In genomic region chr12:116488836-116489235, GRCm38 (mm10) we compare ENCODE assay signal across 19 mouse cellular contexts. TPM values are rescaled to one million over a fixed set of nuclear protein-coding genes. Genes with fewer than 3 reads are reported as not detected.
A peak's percentile ranks its signal among the peaks of the same experiment; 100 is the strongest.
DNase-seq lines count a peak whose midpoint lies in the region; ATAC-seq and TF ChIP-seq lines count a peak whose summit lies in the region.
"Had no signal": no experiment of that assay in that cellular context is flagged by ENCODE, and none has a peak within 500 bp of the region (broad histone marks: within the 10 kb centered on the region; RNA-seq: fewer than 3 reads in every experiment).

No protein-coding gene starts in this region.

- no peak overlapping the region for H3K4me2 ChIP-seq in intestine, embryonic 15.5 days (replicated peaks)
- H3K4me2 ChIP-seq: embryonic facial prominence, embryonic 15.5 days; heart, embryonic 13.5 days; liver, embryonic 15.5 days; midbrain, embryonic 15.5 days had no signal

- no peak for TF ChIP-seq CTCF in layer of hippocampus, adult 2 months (conservative IDR thresholded peaks at IDR 0.05)

- H3K9ac ChIP-seq in intestine, embryonic 15.5 days, result no peak overlapping the region
- H3K9ac ChIP-seq: embryonic facial prominence, embryonic 15.5 days; heart, embryonic 13.5 days; liver, embryonic 15.5 days; midbrain, embryonic 15.5 days had no signal

- H3K36me3 ChIP-seq in intestine, embryonic 15.5 days, result no peaks in the 10 kb centered on the region
- H3K36me3 ChIP-seq: embryonic facial prominence, embryonic 15.5 days; forebrain, embryonic 10.5 days; heart, embryonic 13.5 days; liver, embryonic 15.5 days; midbrain, embryonic 15.5 days had no signal

- no peak overlapping the region for H3K4me3 ChIP-seq in layer of hippocampus, adult 2 months
- no peak overlapping the region for H3K4me3 ChIP-seq in intestine, embryonic 15.5 days (replicated peaks)
- H3K4me3 ChIP-seq: embryonic facial prominence, embryonic 15.5 days; forebrain, embryonic 10.5 days; heart, embryonic 13.5 days; liver, embryonic 15.5 days; midbrain, embryonic 15.5 days had no signal

- intact Hi-C loops in left cerebral cortex, postnatal 25 days (cut with DNase I), result loop anchor here (2.0 to 5.0 kb wide), 2 partner anchors 108 to 130 kb away; no protein-coding TSS in a partner anchor

- WGBS in intestine, embryonic 15.5 days, result 50% methylated on average over 8 of the region's 8 CpGs

- peak overlapping the region; percentile 47; the same call in 1 of the 2 replicates for H3K27ac ChIP-seq in layer of hippocampus, adult 2 months
- H3K27ac ChIP-seq in intestine, embryonic 15.5 days, result no peak overlapping the region
- H3K27ac ChIP-seq: embryonic facial prominence, embryonic 15.5 days; forebrain, embryonic 10.5 days; heart, embryonic 13.5 days; liver, embryonic 15.5 days; midbrain, embryonic 15.5 days had no signal

- peaks cover 4% of the 10 kb centered on the region for H3K4me1 ChIP-seq in intestine, embryonic 15.5 days (replicated peaks)

- H3K9me3 ChIP-seq in intestine, embryonic 15.5 days, result no peaks in the 10 kb centered on the region
- H3K9me3 ChIP-seq: embryonic facial prominence, embryonic 15.5 days; forebrain, embryonic 10.5 days; heart, embryonic 13.5 days; liver, embryonic 15.5 days; midbrain, embryonic 15.5 days had no signal

- ATAC-seq in intestine, embryonic 15.5 days, result no peak
- ATAC-seq: lung, postnatal 0 days; midbrain, embryonic 15.5 days had no signal

- H3K27me3 ChIP-seq in intestine, embryonic 15.5 days (replicated peaks), result 0 out of 2 replicates have a peak, but pooled peaks cover 12% of the 10 kb centered on the region
- H3K27me3 ChIP-seq: midbrain, embryonic 15.5 days had no signal

- DNase-seq in layer of hippocampus, adult 2 months (ENCODE audit: low spot score in 2 of 2), result peak; percentile 19 to 32
- no peak for DNase-seq in layer of hippocampus, postnatal 10 days (ENCODE audit: low spot score in 2 of 2)
- DNase-seq in frontal cortex, postnatal 36 days (ENCODE audit: low spot score in 2 of 2), result peak; percentile 57 to 71
- DNase-seq in left cerebral cortex, postnatal 25 days (ENCODE audit: low spot score in 2 of 2), result peak; percentile 64 to 83
- DNase-seq in telencephalon, adult 2 months (ENCODE audit: low read depth, low spot score), result peak; percentile 86
- no peak for DNase-seq in kidney, postnatal 36 days
- DNase-seq: adrenal gland, postnatal 36 days; cerebellum, adult 9-10 months; heart, postnatal 4 days; kidney, adult 9 months; thymus, adult 2 months had no signal

RNA-seq across cellular contexts. Expression of gene Ptprn2, which starts 3.3 kb away (rescaled TPM):
- 100 to 1,000 TPM; 280 to 289 TPM for total RNA-seq in layer of hippocampus, adult 2 months (2021)
- total RNA-seq in layer of hippocampus, postnatal 10 days (2021), result 100 to 1,000 TPM; 234 to 251 TPM
- total RNA-seq in left cerebral cortex, postnatal 25 days (2021), result 100 to 1,000 TPM; 356 to 377 TPM
- polyA plus RNA-seq in intestine, embryonic 15.5 days (2015; fragmentation: Nextera tagmentation; extraction: Ambion mirVana), result 1.9 and 3.6 TPM in 2 replicates
- total RNA-seq: megakaryocyte, adult 5-6 weeks had no signal

Comparison
In these comparisons a context has a peak if more than half of its experiments do, and no peak if none do; other contexts are left out.
1. DNase-seq: peak in layer of hippocampus, adult 2 months (2 of 2), frontal cortex, postnatal 36 days (2 of 2), left cerebral cortex, postnatal 25 days (2 of 2) and telencephalon, adult 2 months (single experiment); none in layer of hippocampus, postnatal 10 days (0 of 2) and kidney, postnatal 36 days (0 of 2).